Mouse (Mus musculus): ENCODE results near the gene 1190005I06Rik.

DNA sequence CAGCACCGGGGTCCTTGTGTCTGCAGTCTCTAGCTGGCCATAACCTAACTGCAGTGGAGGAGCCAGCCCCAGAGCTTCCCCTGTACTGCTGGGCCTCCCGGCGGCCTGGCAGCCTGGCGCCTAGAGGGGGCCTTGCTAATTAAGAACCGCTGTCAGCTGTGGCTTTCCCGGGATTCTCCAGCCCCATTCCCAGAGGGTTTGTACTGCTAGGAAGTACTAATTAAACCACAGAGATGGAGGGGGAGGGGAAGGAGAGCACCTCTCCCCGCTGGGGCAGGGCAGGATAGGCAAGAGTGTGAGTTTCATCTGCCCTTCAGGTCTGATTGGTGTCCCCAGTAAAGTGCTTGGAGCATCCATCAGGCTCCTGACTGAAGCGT lies 84.1 kb downstream of the 1190005I06Rik start:
- no peak for TF ChIP-seq EP300 (IDR thresholded peaks at IDR 0.05; ENCODE audit: low read depth)
- TF ChIP-seq CTCF (IDR thresholded peaks at IDR 0.05; ENCODE audit: low read depth) = no peak

All from liver, embryonic 14.5 days (tissue).